ENCODE assay signal across 25 mouse cellular contexts in genomic region chr8:127302847-127303445, GRCm38 (mm10).
DNase-seq lines count a peak whose midpoint lies in the region; ATAC-seq and TF ChIP-seq lines count a peak whose summit lies in the region.
"Had no signal": no experiment of that assay in that cellular context is flagged by ENCODE, and none has a peak within 500 bp of the region (broad histone marks: within the 10 kb centered on the region; RNA-seq: fewer than 3 reads in every experiment).

No protein-coding gene starts in this region.

- H3K36me3 ChIP-seq in liver, adult 2 months (ENCODE audit: control insufficient read depth, insufficient read depth, low read length): no peaks in the 10 kb centered on the region
- no peaks in the 10 kb centered on the region for H3K36me3 ChIP-seq in liver, embryonic 11.5 days (ENCODE audit: control insufficient read depth, insufficient read depth, low read length)
- H3K36me3 ChIP-seq: hindbrain, embryonic 13.5 days; limb, embryonic 12.5 days; liver, embryonic 12.5 days; midbrain, embryonic 12.5 days had no signal

- H3K4me1 ChIP-seq in liver, adult 2 months (ENCODE audit: control insufficient read depth, insufficient read depth, low read length): peaks cover 12% of the 10 kb centered on the region; the same call in 1 of the 2 replicates
- no peaks in the 10 kb centered on the region for H3K4me1 ChIP-seq in liver, embryonic 11.5 days (replicated peaks; ENCODE audit: control insufficient read depth, insufficient read depth, low read length)
- H3K4me1 ChIP-seq: megakaryocyte, embryonic 14.5 days; midbrain, embryonic 12.5 days had no signal

- no peak for TF ChIP-seq POLR2A in liver, adult 2 months (IDR thresholded peaks at IDR 0.05; ENCODE audit: extremely low read depth, insufficient read depth, low read length)

- no peak overlapping the region for H3K4me3 ChIP-seq in liver, adult 2 months (ENCODE audit: insufficient read depth, low read depth, low read length)
- H3K4me3 ChIP-seq in liver, embryonic 11.5 days (ENCODE audit: low read depth, low read length): no peak overlapping the region
- H3K4me3 ChIP-seq: erythroblast, embryonic 14.5 days; hindbrain, embryonic 13.5 days; limb, embryonic 12.5 days; liver, embryonic 12.5 days; megakaryocyte, embryonic 14.5 days; midbrain, embryonic 12.5 days; myocyte had no signal

- TF ChIP-seq CTCF in liver, adult 2 months (IDR thresholded peaks at IDR 0.05; ENCODE audit: low read depth, low read length): no peak

- H3K79me2 ChIP-seq in liver, adult 2 months (ENCODE audit: control insufficient read depth, insufficient read depth, low read length): peaks cover 24% of the 10 kb centered on the region

- 83% methylated on average over 6 of the region's 6 CpGs for WGBS in liver, adult 2 months
- 86% methylated on average over 6 of the region's 6 CpGs for WGBS in liver, embryonic 11.5 days

- no peak overlapping the region for H3K4me2 ChIP-seq in liver, embryonic 11.5 days
- H3K4me2 ChIP-seq: heart, embryonic 11.5 days; hindbrain, embryonic 13.5 days; limb, embryonic 12.5 days; liver, embryonic 12.5 days; midbrain, embryonic 12.5 days had no signal

- no peaks in the 10 kb centered on the region for H3K9me3 ChIP-seq in liver, embryonic 11.5 days (ENCODE audit: control insufficient read depth, low read length)
- H3K9me3 ChIP-seq: hindbrain, embryonic 13.5 days; limb, embryonic 12.5 days; liver, embryonic 12.5 days; megakaryocyte, embryonic 14.5 days; midbrain, embryonic 12.5 days had no signal

- no peak for ATAC-seq in liver, embryonic 11.5 days (replicated peaks; ENCODE audit: low FRiP score)
- ATAC-seq: forebrain, embryonic 16.5 days; liver, embryonic 12.5 days; liver, postnatal 0 days had no signal

- DNase-seq in heart, adult 8-10 months (ENCODE audit: low spot score): peak; percentile 3
- DNase-seq in heart, postnatal 25 days (ENCODE audit: low spot score): no peak
- DNase-seq in liver, adult 2 months (ENCODE audit: extremely low read depth, low read depth, low spot score): peak; percentile 37
- DNase-seq in liver, embryonic 11.5 days (ENCODE audit: low spot score): no peak
- peak; percentile 27 for DNase-seq in lung, postnatal 10 days
- no peak for DNase-seq in lung, adult 18-20 months
- no peak for DNase-seq in left cerebral cortex, postnatal 4 days
- DNase-seq: adrenal gland, postnatal 25 days; cerebellum, adult 11-12 months; cerebellum, postnatal 10 days; heart, postnatal 4 days; kidney, adult 11 months; kidney, postnatal 25 days; liver, postnatal 0 days; thymus, adult 2 months; thymus, postnatal 36 days had no signal

- intact Hi-C loops in heart, postnatal 25 days (cut with DNase I): no loop called here
- intact Hi-C loops in left cerebral cortex, postnatal 4 days (cut with DNase I): no loop called here

- no peak overlapping the region for H3K9ac ChIP-seq in liver, adult 2 months (ENCODE audit: low read depth, low read length)
- H3K9ac ChIP-seq in liver, embryonic 11.5 days (ENCODE audit: low read depth, low read length): no peak overlapping the region
- H3K9ac ChIP-seq: hindbrain, embryonic 13.5 days; limb, embryonic 12.5 days; liver, embryonic 12.5 days; liver, postnatal 0 days; midbrain, embryonic 12.5 days had no signal

- no peak overlapping the region for H3K27ac ChIP-seq in liver, adult 2 months (replicated peaks; ENCODE audit: insufficient read depth, low read depth, low read length)
- H3K27ac ChIP-seq in liver, embryonic 11.5 days (ENCODE audit: low read depth, low read length): no peak overlapping the region
- H3K27ac ChIP-seq: hindbrain, embryonic 13.5 days; limb, embryonic 12.5 days; liver, embryonic 12.5 days; midbrain, embryonic 12.5 days had no signal

- H3K27me3 ChIP-seq in liver, adult 2 months (ENCODE audit: control insufficient read depth, insufficient read depth, low read length): no peaks in the 10 kb centered on the region
- H3K27me3 ChIP-seq in liver, embryonic 11.5 days (replicated peaks; ENCODE audit: control insufficient read depth, insufficient read depth, low read length): no peaks in the 10 kb centered on the region
- H3K27me3 ChIP-seq: hindbrain, embryonic 13.5 days; limb, embryonic 12.5 days; liver, embryonic 12.5 days; megakaryocyte, embryonic 14.5 days; midbrain, embryonic 12.5 days had no signal

Comparison
In these comparisons a context has a peak if more than half of its experiments do, and no peak if none do; other contexts are left out.
1. DNase-seq: peak in heart, adult 8-10 months (single experiment), liver, adult 2 months (single experiment) and lung, postnatal 10 days (single experiment); none in heart, postnatal 25 days (single experiment), liver, embryonic 11.5 days (single experiment), lung, adult 18-20 months (0 of 2) and left cerebral cortex, postnatal 4 days (single experiment).